Mouse (Mus musculus) large intestine, adult 2 months (tissue): ENCODE measurements around the gene AU021092. TPM values are rescaled to one million over a fixed set of nuclear protein-coding genes. Genes with fewer than 3 reads are reported as not detected.
A peak's percentile ranks its signal among the peaks of the same experiment; 100 is the strongest.
"Not testable (repeated sequence)": the region's sequence is repeated elsewhere in the genome, so short reads cannot be mapped to it uniquely, and the experiment has no call there.

Experiments
- DNase-seq: peaks from one replicate; pipeline ENCODE4 v3.0.0-alpha.2; 2012; ENCODE audit warnings: low read depth, low spot score
- WGBS: fragments of 180-500 bp; shearing (Covaris S2); methylation state at CpG from one replicate; pipeline ENCODE4 v1.1.7; 2018; 5-methylcytosine and 5-hydroxymethylcytosine counted together
- polyA plus RNA-seq: library from polyadenylated mRNA; depleted of rRNA; stranded (reverse); fragments of >200 nt; gene quantifications from 2 replicates; pipeline ENCODE4 v1.2.3, GENCODE M21; 2012; rRNA removed

Gene AU021092
- polyA plus RNA-seq, result 4.1 and 5.0 TPM in 2 replicates

GRCm38 (mm10) chr16:5222140-5222539 lies at the start of gene AU021092:
AU021092 (minus strand) TSS chr16:5222299.
- 27% methylated on average over 6 of the region's 6 CpGs for whole genome bisulfite sequencing

DNA sequence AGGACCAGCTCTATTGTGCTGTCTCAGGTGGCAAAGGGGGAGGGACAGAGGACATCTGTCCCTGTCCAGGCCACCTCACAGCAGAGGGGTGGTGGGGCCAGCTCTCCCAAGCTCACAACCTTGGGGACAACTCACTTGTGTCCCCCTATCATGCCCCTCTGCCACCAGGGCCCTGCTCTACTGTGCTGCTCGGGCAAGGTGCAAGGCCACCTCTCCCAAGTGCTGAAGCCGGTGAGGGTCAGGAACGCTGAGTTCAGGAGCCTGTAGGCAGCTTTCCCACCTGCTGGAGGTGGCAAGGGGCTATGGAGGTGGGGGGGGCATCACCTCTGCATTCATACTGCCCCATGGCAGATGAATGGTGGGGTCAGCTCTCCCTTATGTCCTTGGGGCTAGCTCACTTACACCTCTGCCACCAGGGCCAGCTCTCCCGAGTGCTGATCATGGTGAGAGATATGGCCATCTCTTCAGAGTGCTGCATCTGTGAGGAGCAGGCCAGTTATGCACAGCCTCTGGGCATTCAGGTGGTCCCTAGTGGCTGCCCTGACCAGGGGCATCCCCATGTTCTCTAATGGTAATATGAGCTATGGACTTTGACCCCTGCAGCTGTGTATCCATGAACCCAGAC lies 49.4 kb upstream of the AU021092 start:
- WGBS, result 80% methylated on average over 4 of the region's 4 CpGs
- no peak for DNase-seq

More at GRCm38 (mm10) chr16:5222140-5222539, at the start of gene AU021092:
- DNase-seq, result no peak

DNA sequence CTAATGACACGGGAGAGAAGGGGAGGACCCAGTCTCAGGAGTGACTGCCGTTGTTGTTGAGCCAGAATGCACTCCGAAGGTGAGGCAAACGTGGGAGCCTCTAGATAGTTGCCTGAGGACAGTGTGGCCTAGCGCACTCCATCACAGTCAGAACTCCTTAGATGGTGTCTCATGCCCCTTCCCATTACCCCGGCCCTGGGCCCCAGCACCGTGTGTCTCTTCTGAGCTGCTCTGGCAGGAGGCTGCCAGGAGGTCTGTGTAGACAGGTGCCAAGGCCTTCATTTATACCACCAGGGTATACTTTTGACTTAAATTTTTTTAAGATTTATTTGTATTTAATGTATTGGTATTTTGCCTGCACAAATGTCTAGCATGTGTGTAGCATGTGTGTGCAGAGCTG lies 41.8 kb upstream of the AU021092 start:
- no peak for DNase-seq
- WGBS, result 89% methylated on average over 7 of the region's 7 CpGs

DNA sequence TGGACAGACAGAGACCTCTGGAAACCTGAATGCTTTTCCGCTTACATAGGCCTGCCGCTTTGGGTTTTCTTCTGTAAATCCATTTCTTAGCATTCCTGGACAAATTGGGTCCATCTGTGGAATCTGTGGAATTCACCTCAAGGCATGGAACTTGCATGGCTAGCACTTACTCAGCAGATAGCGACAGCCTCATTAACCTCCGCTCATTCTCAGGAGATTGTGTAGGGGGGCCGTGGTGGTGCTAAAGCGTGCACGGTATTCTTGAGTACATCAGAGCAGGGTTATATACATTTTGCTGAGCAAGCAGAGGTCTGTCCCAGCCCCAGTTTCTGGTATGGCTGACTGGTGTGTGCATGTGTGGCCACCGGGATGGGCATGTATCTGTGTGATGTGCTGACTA lies 41.1 kb upstream of the AU021092 start:
- WGBS, result 67% methylated on average over 8 of the region's 8 CpGs
- DNase-seq, result no peak

- DNase-seq, result peak; percentile 95
- WGBS, result 2% methylated on average over 57 of the region's 57 CpGs
Measured at GRCm38 (mm10) chr16:5255779-5256496, 33.8 kb upstream of the AU021092 start, which contains the start of gene Eef2kmt. Eef2kmt (minus strand) TSS chr16:5255983.

GRCm38 (mm10) chr16:5255081-5255740 lies 33.1 kb upstream of the AU021092 start:
- no peak for DNase-seq

DNA sequence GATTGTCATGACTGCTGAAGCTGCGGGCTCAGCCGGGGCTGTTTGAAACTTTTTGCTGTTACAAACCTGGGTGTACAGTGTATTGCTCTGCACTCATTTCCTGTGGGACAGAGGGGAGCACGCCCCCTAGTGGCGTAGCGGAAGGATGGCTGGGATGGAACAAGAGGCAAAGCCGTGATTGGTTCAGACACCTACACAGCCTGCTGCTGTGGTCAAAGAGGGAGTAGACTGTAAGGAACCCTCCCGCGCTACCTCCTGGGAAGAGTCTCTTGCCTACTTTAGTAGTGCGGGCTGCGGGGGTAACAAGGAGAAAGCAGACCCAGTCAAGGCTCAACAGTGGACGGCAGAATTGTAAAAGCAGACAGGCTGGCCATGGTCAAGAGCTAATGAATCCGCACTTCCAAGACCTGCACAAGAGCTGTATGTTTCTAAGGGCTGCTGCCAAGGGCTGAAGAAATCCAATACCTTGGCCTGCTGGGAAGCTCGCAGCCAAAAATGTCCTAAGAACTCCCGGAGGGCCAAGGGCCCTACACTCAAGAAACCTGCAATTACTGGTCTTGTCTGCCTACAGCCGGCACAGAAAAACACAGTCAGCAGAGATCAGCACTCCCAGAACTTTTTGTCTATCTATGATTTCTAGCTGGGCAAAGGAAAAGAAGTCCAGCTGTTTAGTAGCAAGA lies 32.4 kb upstream of the AU021092 start:
- WGBS, result under 1% methylated on average over 15 of the region's 15 CpGs

More at GRCm38 (mm10) chr16:5255081-5255740, 33.1 kb upstream of the AU021092 start:
- WGBS, result under 1% methylated on average over 27 of the region's 27 CpGs

DNA sequence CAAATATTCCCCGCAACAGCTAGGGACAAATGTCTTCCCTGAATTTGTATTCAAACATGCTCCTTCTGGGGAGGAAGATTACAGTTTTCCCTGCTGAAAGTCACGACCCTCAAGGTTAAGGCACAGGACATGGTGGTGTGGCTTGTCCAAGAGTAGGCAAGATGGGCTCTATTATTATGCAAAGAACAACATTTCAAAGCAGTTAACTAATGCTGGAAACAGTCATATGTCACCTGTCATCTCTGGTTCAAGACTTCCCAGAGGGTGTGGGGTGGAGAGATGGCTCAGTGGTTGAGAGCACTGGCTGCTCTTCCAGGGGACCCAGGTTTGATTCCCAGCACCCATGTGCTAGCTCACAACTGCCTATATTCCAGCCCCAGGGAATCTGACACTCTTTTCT lies 30.2 kb upstream of the AU021092 start:
- no peak for DNase-seq
- WGBS, result 92% methylated on average over 2 of the region's 2 CpGs

More for the DNA sequence above, 32.4 kb upstream of the AU021092 start:
- peak; percentile 44 for DNase-seq

GRCm38 (mm10) chr16:5250891-5251290 lies 28.8 kb upstream of the AU021092 start:
- WGBS, result 83% methylated on average over 3 of the region's 3 CpGs
- no peak for DNase-seq

- no peak for DNase-seq
- 39% methylated on average over 7 of the region's 7 CpGs for WGBS
Measured at GRCm38 (mm10) chr16:5244411-5244810, 22.3 kb upstream of the AU021092 start.

- DNase-seq, result no peak
- WGBS, result 90% methylated on average over 6 of the region's 6 CpGs
Measured at GRCm38 (mm10) chr16:5242882-5243281, 20.8 kb upstream of the AU021092 start.

- 90% methylated on average over 4 of the region's 4 CpGs for WGBS
- DNase-seq, result no peak
Measured at GRCm38 (mm10) chr16:5242355-5242754, 20.3 kb upstream of the AU021092 start.

DNA sequence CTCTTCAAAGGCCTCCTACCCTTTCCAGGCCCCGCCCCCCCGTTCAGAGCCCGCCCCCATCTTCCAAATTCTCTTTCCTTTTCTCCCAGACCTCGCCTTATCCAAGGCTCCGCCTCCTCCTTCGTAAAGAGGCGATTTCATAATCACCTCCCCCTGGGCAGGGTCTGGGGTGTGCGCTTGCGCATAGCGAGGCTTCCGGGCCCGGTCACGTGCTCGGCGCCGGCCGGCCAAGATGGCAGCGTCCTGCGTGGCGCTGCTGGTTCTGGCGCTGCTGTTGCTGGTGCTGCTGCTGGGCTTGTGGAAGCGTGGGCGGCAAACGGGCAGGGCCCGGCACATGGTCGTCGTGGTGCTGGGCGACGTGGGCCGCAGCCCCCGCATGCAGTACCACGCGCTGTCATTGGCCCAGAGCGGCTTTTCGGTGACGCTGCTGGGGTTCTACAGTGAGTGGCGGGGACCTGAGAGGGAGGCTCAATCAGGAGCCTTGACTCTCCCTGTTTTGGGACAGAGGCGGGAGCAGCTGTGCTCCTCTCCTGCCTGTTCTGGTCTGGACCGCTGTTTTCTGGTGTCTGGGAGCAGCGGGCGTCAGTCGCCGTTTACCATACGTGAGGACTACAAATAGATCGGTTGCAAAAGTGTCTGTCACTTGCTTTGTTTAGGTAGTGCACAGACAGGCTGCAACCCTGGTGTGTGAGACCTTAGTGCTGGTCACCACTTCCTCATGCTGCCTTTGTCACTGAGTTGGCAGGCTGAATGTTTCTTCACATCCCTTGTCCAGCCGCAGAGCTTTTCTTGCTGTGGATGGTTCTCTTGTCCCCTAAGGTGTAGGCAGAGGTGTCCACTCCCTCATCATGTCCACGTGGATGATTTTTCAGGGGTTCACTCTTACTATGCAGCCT lies 11.6 kb upstream of the AU021092 start, which contains the start of gene Alg1:
Gene Alg1 (plus strand): TSS at position 204 of the 896 bp plus-strand sequence.
- WGBS, result 1% methylated on average over 47 of the region's 47 CpGs
- DNase-seq, result peak; percentile 85

DNA sequence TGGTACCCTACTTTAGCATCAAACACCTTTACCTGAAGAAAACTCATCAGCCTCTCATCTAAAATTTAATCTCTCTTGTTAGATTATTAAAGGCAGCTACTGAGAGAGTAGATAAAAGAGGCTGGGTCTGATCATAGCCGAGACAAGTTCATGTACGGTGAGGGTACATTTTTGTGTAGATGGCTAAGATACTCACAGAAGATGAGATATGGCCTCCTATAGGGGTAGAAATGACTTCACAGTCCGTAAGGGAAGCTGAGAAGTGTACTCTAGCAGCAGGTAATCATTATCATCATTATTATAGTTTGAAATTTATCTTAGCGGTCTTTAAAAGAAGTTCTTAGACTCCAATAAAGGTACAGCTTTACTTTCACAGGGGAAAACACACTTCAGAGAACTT lies 10.9 kb upstream of the AU021092 start:
- 74% methylated on average over 4 of the region's 4 CpGs for WGBS

DNA sequence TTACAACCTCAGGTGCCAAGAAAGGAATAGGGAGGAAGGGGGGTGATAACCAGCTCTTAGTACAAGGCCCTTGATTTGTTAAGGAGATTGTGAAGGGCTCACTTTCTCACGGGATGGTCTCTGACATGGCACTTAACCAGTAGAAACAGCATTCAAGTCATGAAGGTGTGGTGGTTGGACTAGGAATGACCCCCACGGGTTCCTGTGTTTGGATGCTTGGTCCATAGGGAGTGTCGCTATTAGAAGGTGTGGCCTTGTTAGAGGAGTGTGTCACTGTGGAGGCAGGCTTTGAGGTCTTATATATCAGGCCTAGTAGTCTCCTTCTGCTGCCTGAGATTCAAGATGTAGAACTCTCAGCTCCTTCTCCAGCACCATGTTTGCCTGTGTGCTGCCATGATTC lies 6.0 kb upstream of the AU021092 start:
- not testable (repeated sequence) for DNase-seq
- WGBS, result 59% methylated on average over 3 of the region's 3 CpGs

More for the DNA sequence above, 10.9 kb upstream of the AU021092 start:
- DNase-seq, result no peak

DNA sequence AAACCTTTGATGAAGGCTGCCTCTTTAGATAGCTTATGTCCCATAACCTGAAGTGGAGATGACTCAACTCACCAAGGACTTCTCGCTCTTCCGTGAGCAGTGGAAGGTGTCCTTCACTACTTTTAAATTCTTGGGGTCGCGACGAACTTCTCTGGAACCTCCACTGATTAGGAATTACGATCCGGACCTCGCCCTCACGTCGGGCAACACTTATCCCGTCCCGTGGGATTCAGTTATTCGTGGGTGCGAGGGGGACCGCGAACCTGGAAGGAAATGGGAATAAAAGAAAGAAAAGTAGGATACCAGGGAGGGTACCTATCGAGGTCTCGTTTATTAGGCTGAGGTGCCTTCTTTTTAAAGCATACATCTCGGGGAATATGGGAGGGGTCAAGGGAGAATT lies 5.4 kb upstream of the AU021092 start:
- 80% methylated on average over 19 of the region's 19 CpGs for WGBS
- DNase-seq, result not testable (repeated sequence)

GRCm38 (mm10) chr16:5226534-5226933 lies 4.4 kb upstream of the AU021092 start:
- 0% methylated on average over 1 of the region's 1 CpGs for WGBS
- not testable (repeated sequence) for DNase-seq

DNA sequence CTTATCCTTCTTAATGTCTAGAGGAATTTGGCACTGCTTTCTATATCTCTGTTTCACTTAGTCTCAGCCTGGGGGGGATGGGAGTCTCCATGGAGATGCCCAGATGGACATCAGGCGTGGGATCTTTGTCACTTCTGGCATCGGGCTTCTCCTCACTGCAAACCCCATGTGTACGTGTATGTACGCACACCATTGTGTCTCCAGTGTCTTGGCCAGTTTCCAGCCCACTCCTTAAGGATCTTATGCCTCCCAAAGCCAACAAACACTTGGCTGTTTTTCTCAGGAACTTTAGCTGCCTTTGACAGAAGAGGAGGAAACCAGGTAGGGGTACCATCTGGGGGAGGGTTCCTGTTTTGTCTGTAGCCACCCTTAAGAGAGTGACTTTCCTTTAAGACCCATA lies 696 bp downstream of the AU021092 start:
- 32% methylated on average over 4 of the region's 4 CpGs for WGBS
- no peak for DNase-seq
